11 mouse cellular contexts compared by ENCODE assay signal in the genomic region with DNA sequence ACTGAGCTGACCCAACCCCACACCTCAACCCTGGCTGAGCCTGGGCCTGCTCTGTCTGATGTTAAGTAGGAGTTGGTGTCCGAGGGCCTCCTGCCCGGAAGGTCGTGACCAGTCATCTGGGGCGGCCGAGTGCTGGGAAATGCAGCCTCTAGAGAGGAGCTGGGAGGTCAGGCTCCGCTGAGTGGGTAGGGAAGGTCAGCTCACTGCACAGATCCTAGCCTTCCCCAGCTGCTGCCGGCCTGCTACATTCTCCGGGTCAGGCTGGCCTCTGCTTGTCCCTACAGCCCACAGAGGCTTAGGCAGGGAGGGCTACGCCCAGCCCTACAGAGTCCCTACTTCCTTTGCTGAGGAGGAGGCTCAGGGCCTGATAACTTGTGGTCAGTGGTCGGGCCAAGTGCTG. TPM values are rescaled to one million over a fixed set of nuclear protein-coding genes. Genes with fewer than 3 reads are reported as not detected.
DNase-seq lines count a peak whose midpoint lies in the region; ATAC-seq and TF ChIP-seq lines count a peak whose summit lies in the region.
"Had no signal": no experiment of that assay in that cellular context is flagged by ENCODE, and none has a peak within 500 bp of the region (broad histone marks: within the 10 kb centered on the region; RNA-seq: fewer than 3 reads in every experiment).

No protein-coding gene starts in this region.

- peak overlapping the region; percentile 84 for H3K27ac ChIP-seq in ES-E14 (ENCODE audit: insufficient read depth, low read depth, low read length, poor library complexity, severe bottlenecking)
- H3K27ac ChIP-seq in embryonic facial prominence, embryonic 13.5 days: 0 out of 2 replicates have a peak overlapping the region, but pooled peaks have one; percentile 78
- H3K27ac ChIP-seq in limb, embryonic 10.5 days: peak overlapping the region; percentile 87
- H3K27ac ChIP-seq: hindbrain, embryonic 13.5 days had no signal

- no peaks in the 10 kb centered on the region for H3K36me3 ChIP-seq in ES-E14 (ENCODE audit: control insufficient read depth, insufficient read depth, low read length, poor library complexity, severe bottlenecking)
- H3K36me3 ChIP-seq in embryonic facial prominence, embryonic 13.5 days: no peaks in the 10 kb centered on the region
- no peaks in the 10 kb centered on the region for H3K36me3 ChIP-seq in limb, embryonic 10.5 days
- H3K36me3 ChIP-seq: hindbrain, embryonic 13.5 days; limb, embryonic 12.5 days had no signal

- H3K9me3 ChIP-seq in ES-E14 (ENCODE audit: control insufficient read depth, insufficient read depth, low read depth, low read length): no peaks in the 10 kb centered on the region
- H3K9me3 ChIP-seq in embryonic facial prominence, embryonic 13.5 days: no peaks in the 10 kb centered on the region
- H3K9me3 ChIP-seq in limb, embryonic 10.5 days (replicated peaks): no peaks in the 10 kb centered on the region
- H3K9me3 ChIP-seq: hindbrain, embryonic 13.5 days; limb, embryonic 12.5 days had no signal

- H3K27me3 ChIP-seq in embryonic facial prominence, embryonic 13.5 days: no peaks in the 10 kb centered on the region
- H3K27me3 ChIP-seq in limb, embryonic 10.5 days (ENCODE audit: low read depth, poor library complexity, severe bottlenecking): peaks cover 4% of the 10 kb centered on the region; the same call in 1 of the 2 replicates

- H3K9ac ChIP-seq in ES-E14 (ENCODE audit: insufficient read depth, low read depth, low read length, poor library complexity, severe bottlenecking): peak overlapping the region; percentile 24; the same call in 1 of the 2 replicates
- H3K9ac ChIP-seq in embryonic facial prominence, embryonic 13.5 days: no peak overlapping the region
- H3K9ac ChIP-seq: hindbrain, embryonic 13.5 days; limb, embryonic 12.5 days had no signal

- no peak overlapping the region for H3K4me3 ChIP-seq in ES-E14 (ENCODE audit: insufficient read depth in 1 of 2, low read depth in 1 of 2, low read length in 2 of 2, poor library complexity in 1 of 2, severe bottlenecking in 1 of 2)
- no peak overlapping the region for H3K4me3 ChIP-seq in embryonic facial prominence, embryonic 13.5 days
- H3K4me3 ChIP-seq in limb, embryonic 10.5 days: 0 out of 2 replicates have a peak overlapping the region, but pooled peaks have one; percentile 4
- H3K4me3 ChIP-seq: hindbrain, embryonic 13.5 days; limb, embryonic 12.5 days had no signal

- in situ Hi-C loops in ES-E14 (cut with MboI; ENCODE audit: low sequenced_read_pairs in 2 of 2, unreplicated experiment in 2 of 2): no loop called here

- peak; percentile 54 for DNase-seq in kidney, adult 11 months
- DNase-seq in kidney, adult 9 months: no peak
- DNase-seq in ES-E14 (ENCODE audit: low read depth, low spot score): no peak
- DNase-seq in limb, embryonic 10.5 days (ENCODE audit: low spot score): no peak
- DNase-seq in retina, postnatal 1 day: no peak
- no peak for DNase-seq in cerebellum, postnatal 4 days (ENCODE audit: low spot score in 2 of 2)
- DNase-seq: cerebellum, postnatal 14 days; layer of hippocampus, adult 9-11 months had no signal

- H3K4me2 ChIP-seq in embryonic facial prominence, embryonic 13.5 days: no peak overlapping the region
- H3K4me2 ChIP-seq: hindbrain, embryonic 13.5 days; limb, embryonic 12.5 days had no signal

- H3K4me1 ChIP-seq in ES-E14 (ENCODE audit: control insufficient read depth in 2 of 2, insufficient read depth in 2 of 2, low read length in 2 of 2, poor library complexity in 1 of 2): peaks cover 24 to 53% of the 10 kb centered on the region in 2 experiments
- H3K4me1 ChIP-seq in embryonic facial prominence, embryonic 13.5 days: peaks cover 32% of the 10 kb centered on the region
- peaks cover 70% of the 10 kb centered on the region for H3K4me1 ChIP-seq in limb, embryonic 10.5 days

- 0 out of 2 replicates have a peak, but pooled peaks have one; percentile 28 for ATAC-seq in embryonic facial prominence, embryonic 13.5 days (ENCODE audit: insufficient number of reproducible peaks, insufficient read depth, low FRiP score, low TSS enrichment, low read depth)

- 57% methylated on average over 10 of the region's 10 CpGs for WGBS in embryonic facial prominence, embryonic 13.5 days
- WGBS in limb, embryonic 10.5 days: 36% methylated on average over 10 of the region's 10 CpGs

TF ChIP-seq in ES-E14, 5 proteins besides CTCF, POLR2A, EP300 and RAD21:
- TF ChIP-seq ZNF384 (IDR thresholded peaks at IDR 0.05; ENCODE audit: low read depth, low read length) (no peak), HCFC1 (IDR thresholded peaks at IDR 0.05; ENCODE audit: borderline replicate concordance, insufficient read depth, low read length) (no peak), CHD2 (IDR thresholded peaks at IDR 0.05; ENCODE audit: low read depth, low read length) (no peak), MAFK (IDR thresholded peaks at IDR 0.05; ENCODE audit: insufficient read depth, low read depth, low read length) (no peak), ZC3H11A (IDR thresholded peaks at IDR 0.05; ENCODE audit: borderline replicate concordance, low read depth, low read length) (no peak)

RNA-seq across cellular contexts. Expression of gene Txn2, which starts 22.3 kb away (rescaled TPM):
- total RNA-seq in ES-E14 (2012; rRNA removed): 90.3 and 91.1 TPM in 2 replicates
- polyA plus RNA-seq in embryonic facial prominence, embryonic 13.5 days (2015; fragmentation: Nextera tagmentation; extraction: Ambion mirVana): 236 and 244 TPM in 2 replicates
- polyA plus RNA-seq in limb, embryonic 10.5 days (2016; fragmentation: Nextera tagmentation; extraction: Ambion mirVana): 287 and 339 TPM in 2 replicates

RNA-seq across cellular contexts. Expression of gene Foxred2, which starts 50.0 kb away (rescaled TPM):
- 21.9 and 33.6 TPM in 2 replicates for total RNA-seq in ES-E14 (2012; rRNA removed)
- 7.7 and 7.9 TPM in 2 replicates for polyA plus RNA-seq in embryonic facial prominence, embryonic 13.5 days (2015; fragmentation: Nextera tagmentation; extraction: Ambion mirVana)
- polyA plus RNA-seq in limb, embryonic 10.5 days (2016; fragmentation: Nextera tagmentation; extraction: Ambion mirVana): 7.3 and 7.7 TPM in 2 replicates
